Mouse (Mus musculus): Measurements from ENCODE around the gene Six5. TPM values are rescaled to one million over a fixed set of nuclear protein-coding genes. Genes with fewer than 3 reads are reported as not detected.
A peak's percentile ranks its signal among the peaks of the same experiment; 100 is the strongest.
"Not testable (repeated sequence)": the region's sequence is repeated elsewhere in the genome, so short reads cannot be mapped to it uniquely, and the experiment has no call there.

Six5 gene
- polyA plus RNA-seq, 1 experiment from 2014 or later: 1.8 TPM

- Histone ChIP-seq H3K36me3 (peaks cover 28% of the 10 kb centered on the region), H3K27me3 (replicated peaks) (no peaks in the 10 kb centered on the region), H3K4me1 (peaks cover 15% of the 10 kb centered on the region), H3K4me3 (replicated peaks) (no peak overlapping the region), H3K9ac (replicated peaks) (no peak overlapping the region), H3K4me2 (no peak overlapping the region), H3K27ac (replicated peaks) (no peak overlapping the region), H3K9me3 (replicated peaks) (no peaks in the 10 kb centered on the region)
- WGBS: 97% methylated on average over 8 of the region's 8 CpGs
- ATAC-seq (ENCODE audit: low FRiP score): no peak
These were observed 39.3 kb upstream of the Six5 start for GRCm38 (mm10) chr7:19055108-19055507.

- H3K4me1 ChIP-seq: peaks cover 15% of the 10 kb centered on the region
- no peak overlapping the region for H3K4me3 ChIP-seq (replicated peaks)
- H3K9me3 ChIP-seq (replicated peaks): no peaks in the 10 kb centered on the region
- WGBS: 86% methylated on average over 10 of the region's 10 CpGs
- H3K27me3 ChIP-seq (replicated peaks): no peaks in the 10 kb centered on the region
- peaks cover 6% of the 10 kb centered on the region; the same call in 1 of the 2 replicates for H3K36me3 ChIP-seq
- ATAC-seq (ENCODE audit: low FRiP score): no peak
- H3K4me2 ChIP-seq: no peak overlapping the region
- no peak overlapping the region for H3K9ac ChIP-seq (replicated peaks)
- no peak overlapping the region for H3K27ac ChIP-seq (replicated peaks)
These were observed 37.0 kb upstream of the Six5 start for GRCm38 (mm10) chr7:19057405-19057804.

- Histone ChIP-seq H3K9ac (replicated peaks) (no peak overlapping the region), H3K36me3 (no peaks in the 10 kb centered on the region), H3K9me3 (replicated peaks) (no peaks in the 10 kb centered on the region), H3K4me3 (replicated peaks) (peak overlapping the region; percentile 16; the same call in 1 of the 2 replicates), H3K4me1 (no peaks in the 10 kb centered on the region), H3K4me2 (peak overlapping the region; percentile 45), H3K27ac (replicated peaks) (no peak overlapping the region), H3K27me3 (replicated peaks) (peaks cover 33% of the 10 kb centered on the region)
- no peak for ATAC-seq (ENCODE audit: low FRiP score)
- WGBS: 55% methylated on average over 13 of the region's 13 CpGs
These were observed 28.5 kb upstream of the Six5 start for GRCm38 (mm10) chr7:19065896-19066295.

- Histone ChIP-seq H3K36me3 (no peaks in the 10 kb centered on the region), H3K9me3 (replicated peaks) (no peaks in the 10 kb centered on the region), H3K27ac (replicated peaks) (no peak overlapping the region), H3K4me3 (replicated peaks) (no peak overlapping the region), H3K9ac (replicated peaks) (no peak overlapping the region), H3K4me2 (no peak overlapping the region), H3K27me3 (replicated peaks) (peaks cover 33% of the 10 kb centered on the region), H3K4me1 (no peaks in the 10 kb centered on the region)
- WGBS: 51% methylated on average over 14 of the region's 14 CpGs
- no peak for ATAC-seq (ENCODE audit: low FRiP score)
These were observed 27.3 kb upstream of the Six5 start for GRCm38 (mm10) chr7:19067063-19067462.

GRCm38 (mm10) chr7:19067935-19068334 is 26.5 kb upstream of the Six5 start:
- WGBS: 63% methylated on average over 14 of the region's 14 CpGs
- Histone ChIP-seq H3K4me3 (replicated peaks) (no peak overlapping the region), H3K27ac (replicated peaks) (no peak overlapping the region), H3K4me1 (no peaks in the 10 kb centered on the region), H3K9me3 (replicated peaks) (no peaks in the 10 kb centered on the region), H3K27me3 (replicated peaks) (peaks cover 33% of the 10 kb centered on the region), H3K9ac (replicated peaks) (no peak overlapping the region), H3K36me3 (no peaks in the 10 kb centered on the region), H3K4me2 (no peak overlapping the region)
- ATAC-seq (ENCODE audit: low FRiP score): no peak

- WGBS: 2% methylated on average over 2 of the region's 2 CpGs
- H3K4me3 ChIP-seq (replicated peaks): no peak overlapping the region
- no peaks in the 10 kb centered on the region for H3K9me3 ChIP-seq (replicated peaks)
- ATAC-seq (ENCODE audit: low FRiP score): no peak
- H3K4me2 ChIP-seq: no peak overlapping the region
- H3K4me1 ChIP-seq: no peaks in the 10 kb centered on the region
- no peak overlapping the region for H3K27ac ChIP-seq (replicated peaks)
- no peak overlapping the region for H3K9ac ChIP-seq (replicated peaks)
- H3K27me3 ChIP-seq (replicated peaks): peaks cover 33% of the 10 kb centered on the region
- no peaks in the 10 kb centered on the region for H3K36me3 ChIP-seq
These were observed 25.7 kb upstream of the Six5 start for GRCm38 (mm10) chr7:19068707-19069106.

- no peak overlapping the region for H3K27ac ChIP-seq (replicated peaks)
- no peaks in the 10 kb centered on the region for H3K36me3 ChIP-seq
- no peak overlapping the region for H3K4me2 ChIP-seq
- no peaks in the 10 kb centered on the region for H3K4me1 ChIP-seq
- no peaks in the 10 kb centered on the region for H3K9me3 ChIP-seq (replicated peaks)
- no peak overlapping the region for H3K4me3 ChIP-seq (replicated peaks)
- 45% methylated on average over 3 of the region's 3 CpGs for WGBS
- no peak overlapping the region for H3K9ac ChIP-seq (replicated peaks)
- ATAC-seq (ENCODE audit: low FRiP score): no peak
- H3K27me3 ChIP-seq (replicated peaks): peaks cover 29% of the 10 kb centered on the region
These were observed 24.9 kb upstream of the Six5 start for GRCm38 (mm10) chr7:19069500-19069899.

- not testable (repeated sequence) for H3K27ac ChIP-seq (replicated peaks); H3K9ac ChIP-seq (replicated peaks); H3K4me2 ChIP-seq; H3K4me1 ChIP-seq; ATAC-seq (ENCODE audit: low FRiP score); H3K36me3 ChIP-seq; H3K4me3 ChIP-seq (replicated peaks); H3K9me3 ChIP-seq (replicated peaks)
- H3K27me3 ChIP-seq (replicated peaks): peaks cover 14% of the 10 kb centered on the region
- 63% methylated on average over 3 of the region's 3 CpGs for WGBS
These were observed 23.4 kb upstream of the Six5 start for GRCm38 (mm10) chr7:19071024-19071423.

- no peak for ATAC-seq (ENCODE audit: low FRiP score)
- H3K9me3 ChIP-seq (replicated peaks): no peaks in the 10 kb centered on the region
- WGBS: 67% methylated on average over 9 of the region's 9 CpGs
- H3K27me3 ChIP-seq (replicated peaks): no peaks in the 10 kb centered on the region
- H3K36me3 ChIP-seq: peaks cover 6% of the 10 kb centered on the region
- no peak overlapping the region for H3K4me3 ChIP-seq (replicated peaks)
- H3K4me2 ChIP-seq: no peak overlapping the region
- H3K4me1 ChIP-seq: peaks cover 25% of the 10 kb centered on the region
- no peak overlapping the region for H3K27ac ChIP-seq (replicated peaks)
- no peak overlapping the region for H3K9ac ChIP-seq (replicated peaks)
These were observed 20.9 kb upstream of the Six5 start for GRCm38 (mm10) chr7:19073504-19073903.

- WGBS: 95% methylated on average over 6 of the region's 6 CpGs
- Histone ChIP-seq H3K9me3 (replicated peaks) (no peaks in the 10 kb centered on the region), H3K36me3 (peaks cover 16% of the 10 kb centered on the region), H3K4me2 (no peak overlapping the region), H3K4me1 (peaks cover 25% of the 10 kb centered on the region), H3K9ac (replicated peaks) (no peak overlapping the region), H3K27me3 (replicated peaks) (no peaks in the 10 kb centered on the region), H3K27ac (replicated peaks) (no peak overlapping the region), H3K4me3 (replicated peaks) (no peak overlapping the region)
- ATAC-seq (ENCODE audit: low FRiP score): no peak
These were observed 19.9 kb upstream of the Six5 start for GRCm38 (mm10) chr7:19074494-19074893.

- peak overlapping the region; percentile 96 for H3K4me3 ChIP-seq (replicated peaks)
- peak overlapping the region; percentile 42 for H3K9ac ChIP-seq (replicated peaks)
- peak overlapping the region; percentile 94 for H3K4me2 ChIP-seq
- no peaks in the 10 kb centered on the region for H3K9me3 ChIP-seq (replicated peaks)
- no peaks in the 10 kb centered on the region for H3K27me3 ChIP-seq (replicated peaks)
- WGBS: 72% methylated on average over 5 of the region's 5 CpGs
- peak; percentile 7; the same call in 1 of the 2 replicates for ATAC-seq (ENCODE audit: low FRiP score)
- peak overlapping the region; percentile 64 for H3K27ac ChIP-seq (replicated peaks)
- peaks cover 25% of the 10 kb centered on the region for H3K4me1 ChIP-seq
- H3K36me3 ChIP-seq: peaks cover 23% of the 10 kb centered on the region
These were observed 19.2 kb upstream of the Six5 start for GRCm38 (mm10) chr7:19075231-19075630.

- no peaks in the 10 kb centered on the region for H3K9me3 ChIP-seq (replicated peaks)
- H3K27me3 ChIP-seq (replicated peaks): no peaks in the 10 kb centered on the region
- peaks cover 31% of the 10 kb centered on the region for H3K36me3 ChIP-seq
- peak within 1 kb of the TSS; percentile 100 for H3K9ac ChIP-seq (replicated peaks)
- H3K27ac ChIP-seq (replicated peaks): peak within 1 kb of the TSS; percentile 81
- peak; percentile 98 for ATAC-seq (ENCODE audit: low FRiP score)
- WGBS: under 1% methylated on average over 76 of the region's 91 CpGs
- H3K4me2 ChIP-seq: peak within 1 kb of the TSS; percentile 94
- peak within 1 kb of the TSS; percentile 96 for H3K4me3 ChIP-seq (replicated peaks)
- H3K4me1 ChIP-seq: peaks cover 25% of the 10 kb centered on the region
These were observed 18.4 kb upstream of the Six5 start, which contains the start of gene Dmwd for GRCm38 (mm10) chr7:19075723-19076585. Gene Dmwd, plus strand, starts transcription at chr7:19076227.
